ENCODE assay signal across 9 mouse cellular contexts in genomic region chr16:84527375-84527774, GRCm38 (mm10). TPM values are rescaled to one million over a fixed set of nuclear protein-coding genes. Genes with fewer than 3 reads are reported as not detected.
DNase-seq lines count a peak whose midpoint lies in the region; ATAC-seq and TF ChIP-seq lines count a peak whose summit lies in the region.
"Had no signal": no experiment of that assay in that cellular context is flagged by ENCODE, and none has a peak within 500 bp of the region (broad histone marks: within the 10 kb centered on the region; RNA-seq: fewer than 3 reads in every experiment).

No protein-coding gene starts in this region.

- peak; percentile 20; the same call in 1 of the 2 replicates for TF ChIP-seq CTCF in hindbrain, postnatal 0 days (IDR thresholded peaks at IDR 0.05; ENCODE audit: low read depth)

- no peak overlapping the region for H3K4me3 ChIP-seq in hindbrain, postnatal 0 days (ENCODE audit: low read length)
- H3K4me3 ChIP-seq in hindbrain, embryonic 14.5 days (replicated peaks; ENCODE audit: low read length): no peak overlapping the region
- H3K4me3 ChIP-seq in ES-E14 (ENCODE audit: insufficient read depth in 1 of 2, low read depth in 1 of 2, low read length in 2 of 2, poor library complexity in 1 of 2, severe bottlenecking in 1 of 2): no peak overlapping the region
- H3K4me3 ChIP-seq in limb, embryonic 10.5 days: no peak overlapping the region
- H3K4me3 ChIP-seq: embryonic facial prominence, embryonic 12.5 days had no signal

- WGBS in hindbrain, postnatal 0 days: 61% methylated on average over 10 of the region's 11 CpGs
- WGBS in hindbrain, embryonic 14.5 days: 62% methylated on average over 11 of the region's 11 CpGs
- WGBS in limb, embryonic 10.5 days: 62% methylated on average over 11 of the region's 11 CpGs

- H3K27ac ChIP-seq in hindbrain, postnatal 0 days: no peak overlapping the region
- H3K27ac ChIP-seq in hindbrain, embryonic 14.5 days: no peak overlapping the region
- no peak overlapping the region for H3K27ac ChIP-seq in ES-E14 (ENCODE audit: insufficient read depth, low read depth, low read length, poor library complexity, severe bottlenecking)
- H3K27ac ChIP-seq in limb, embryonic 10.5 days: no peak overlapping the region
- H3K27ac ChIP-seq: embryonic facial prominence, embryonic 12.5 days had no signal

- H3K4me1 ChIP-seq in hindbrain, postnatal 0 days (ENCODE audit: insufficient read depth, low read length): no peaks in the 10 kb centered on the region
- no peaks in the 10 kb centered on the region for H3K4me1 ChIP-seq in hindbrain, embryonic 14.5 days (replicated peaks; ENCODE audit: control insufficient read depth, insufficient read depth, low read length)
- H3K4me1 ChIP-seq in ES-E14 (ENCODE audit: control insufficient read depth in 2 of 2, insufficient read depth in 2 of 2, low read length in 2 of 2, poor library complexity in 1 of 2): no peaks in the 10 kb centered on the region
- H3K4me1 ChIP-seq in limb, embryonic 10.5 days: no peaks in the 10 kb centered on the region
- H3K4me1 ChIP-seq: embryonic facial prominence, embryonic 12.5 days had no signal

- ATAC-seq in hindbrain, postnatal 0 days: no peak
- ATAC-seq in hindbrain, embryonic 14.5 days (ENCODE audit: low FRiP score): no peak
- ATAC-seq in megakaryocyte-erythroid progenitor cell, adult 5-6 weeks (replicated peaks; ENCODE audit: low FRiP score, low TSS enrichment, poor library complexity, severe bottlenecking): no peak; the same call in 1 of the 2 replicates

- no peak overlapping the region for H3K9ac ChIP-seq in hindbrain, postnatal 0 days (replicated peaks; ENCODE audit: low read length)
- no peak overlapping the region for H3K9ac ChIP-seq in hindbrain, embryonic 14.5 days
- no peak overlapping the region for H3K9ac ChIP-seq in ES-E14 (ENCODE audit: insufficient read depth, low read depth, low read length, poor library complexity, severe bottlenecking)
- H3K9ac ChIP-seq: embryonic facial prominence, embryonic 12.5 days had no signal

- H3K4me2 ChIP-seq in hindbrain, postnatal 0 days (ENCODE audit: low read depth, low read length): no peak overlapping the region
- no peak overlapping the region for H3K4me2 ChIP-seq in hindbrain, embryonic 14.5 days (replicated peaks)
- H3K4me2 ChIP-seq: embryonic facial prominence, embryonic 12.5 days had no signal

- in situ Hi-C loops in ES-E14 (cut with MboI; ENCODE audit: low sequenced_read_pairs in 2 of 2, unreplicated experiment in 2 of 2): no loop called here

- no peak for DNase-seq in hindbrain, postnatal 0 days (ENCODE audit: low spot score)
- no peak for DNase-seq in hindbrain, embryonic 14.5 days (ENCODE audit: low spot score)
- DNase-seq in ES-E14 (ENCODE audit: low read depth, low spot score): peak; percentile 58
- DNase-seq in c-Kit-positive CD71-positive TER-119-negative erythroid progenitor cells, embryonic 14.5 days (ENCODE audit: low read depth): peak; percentile 4
- peak; percentile 65 for DNase-seq in heart, postnatal 4 days
- peak; percentile 43 for DNase-seq in limb, embryonic 10.5 days (ENCODE audit: low spot score)
- DNase-seq in right cerebral cortex, postnatal 36 days (ENCODE audit: low spot score in 2 of 2): peak; percentile 12 to 13

- no peaks in the 10 kb centered on the region for H3K27me3 ChIP-seq in hindbrain, postnatal 0 days (ENCODE audit: insufficient read depth, low read length)
- H3K27me3 ChIP-seq in hindbrain, embryonic 14.5 days (ENCODE audit: control insufficient read depth, insufficient read depth, low read length): no peaks in the 10 kb centered on the region
- H3K27me3 ChIP-seq in limb, embryonic 10.5 days (ENCODE audit: low read depth, poor library complexity, severe bottlenecking): no peaks in the 10 kb centered on the region
- H3K27me3 ChIP-seq: embryonic facial prominence, embryonic 12.5 days had no signal

- no peaks in the 10 kb centered on the region for H3K9me3 ChIP-seq in hindbrain, postnatal 0 days (ENCODE audit: low read length)
- H3K9me3 ChIP-seq in hindbrain, embryonic 14.5 days (ENCODE audit: control insufficient read depth, low read length): no peaks in the 10 kb centered on the region
- no peaks in the 10 kb centered on the region for H3K9me3 ChIP-seq in ES-E14 (ENCODE audit: control insufficient read depth, insufficient read depth, low read depth, low read length)
- H3K9me3 ChIP-seq in limb, embryonic 10.5 days (replicated peaks): no peaks in the 10 kb centered on the region
- H3K9me3 ChIP-seq: embryonic facial prominence, embryonic 12.5 days had no signal

- no peaks in the 10 kb centered on the region for H3K36me3 ChIP-seq in hindbrain, postnatal 0 days (ENCODE audit: insufficient read depth, low read length)
- H3K36me3 ChIP-seq in hindbrain, embryonic 14.5 days (replicated peaks; ENCODE audit: control insufficient read depth, insufficient read depth): no peaks in the 10 kb centered on the region
- no peaks in the 10 kb centered on the region for H3K36me3 ChIP-seq in ES-E14 (ENCODE audit: control insufficient read depth, insufficient read depth, low read length, poor library complexity, severe bottlenecking)
- H3K36me3 ChIP-seq in limb, embryonic 10.5 days: no peaks in the 10 kb centered on the region
- H3K36me3 ChIP-seq: embryonic facial prominence, embryonic 12.5 days had no signal

TF ChIP-seq in ES-E14, 5 proteins besides CTCF, POLR2A, EP300 and RAD21:
- TF ChIP-seq MAFK (IDR thresholded peaks at IDR 0.05; ENCODE audit: insufficient read depth, low read depth, low read length): no peak
- TF ChIP-seq ZC3H11A (IDR thresholded peaks at IDR 0.05; ENCODE audit: borderline replicate concordance, low read depth, low read length): no peak
- TF ChIP-seq ZNF384 (IDR thresholded peaks at IDR 0.05; ENCODE audit: low read depth, low read length): no peak
- TF ChIP-seq CHD2 (IDR thresholded peaks at IDR 0.05; ENCODE audit: low read depth, low read length): no peak
- no peak for TF ChIP-seq HCFC1 (IDR thresholded peaks at IDR 0.05; ENCODE audit: borderline replicate concordance, insufficient read depth, low read length)

RNA-seq across cellular contexts. Expression of gene A730009L09Rik, which starts 12.5 kb away (rescaled TPM):
- 0.68 TPM in 2 replicates for total RNA-seq in hindbrain, postnatal 0 days (2014; rRNA removed)
- 0.50 and 0.63 TPM in 2 replicates for polyA plus RNA-seq in hindbrain, postnatal 0 days (2015; fragmentation: Nextera tagmentation; extraction: Ambion mirVana)
- 0.18 TPM in 1 of 2 replicates, not detected in the other for polyA plus RNA-seq in hindbrain, embryonic 14.5 days (2014; fragmentation: Nextera tagmentation; extraction: Ambion mirVana)
- total RNA-seq in ES-E14 (2012; rRNA removed): not detected in 2 replicates
- total RNA-seq in heart, postnatal 4 days (2021): not detected
- polyA plus RNA-seq in limb, embryonic 10.5 days (2016; fragmentation: Nextera tagmentation; extraction: Ambion mirVana): not detected in 2 replicates
- total RNA-seq in megakaryocyte-erythroid progenitor cell, adult 5-6 weeks (2014; fragmentation: Nextera tagmentation): not detected in 2 replicates
- not detected in 2 replicates for total RNA-seq in megakaryocyte-erythroid progenitor cell, adult 5-6 weeks (2017)
- polyA plus RNA-seq: embryonic facial prominence, embryonic 12.5 days had no signal

Comparison
In these comparisons a context has a peak if more than half of its experiments do, and no peak if none do; other contexts are left out.
1. DNase-seq: peak in ES-E14 (single experiment), c-Kit-positive CD71-positive TER-119-negative erythroid progenitor cells, embryonic 14.5 days (single experiment), heart, postnatal 4 days (single experiment), limb, embryonic 10.5 days (single experiment) and right cerebral cortex, postnatal 36 days (2 of 2); none in hindbrain, postnatal 0 days (single experiment) and hindbrain, embryonic 14.5 days (single experiment).